28 mouse cellular contexts compared by ENCODE assay signal in the genomic region with DNA sequence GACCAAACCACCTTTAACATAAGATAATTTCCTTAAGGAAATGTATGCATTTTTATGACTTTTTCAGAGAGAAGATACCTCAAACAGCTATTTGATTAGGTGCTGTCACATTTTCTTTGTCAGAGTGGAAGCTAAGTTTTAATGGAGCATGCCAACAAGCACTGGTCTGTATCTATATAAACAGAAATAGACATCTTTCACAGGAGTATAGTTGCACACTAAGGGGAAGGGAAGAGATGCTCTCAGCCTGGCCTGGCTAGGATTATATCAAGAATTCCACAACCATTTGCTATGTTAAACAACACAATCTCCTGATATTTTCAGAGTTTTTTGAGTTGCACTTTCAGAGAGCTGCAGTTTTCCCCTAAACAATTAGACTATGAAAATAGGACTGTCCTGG.
"Had no signal": no experiment of that assay in that cellular context is flagged by ENCODE, and none has a peak within 500 bp of the region (broad histone marks: within the 10 kb centered on the region; RNA-seq: fewer than 3 reads in every experiment).

No protein-coding gene starts in this region.

- H3K4me3 ChIP-seq: embryonic facial prominence, embryonic 10.5 days; embryonic facial prominence, embryonic 12.5 days; embryonic facial prominence, embryonic 13.5 days; embryonic facial prominence, embryonic 15.5 days; erythroblast, embryonic 14.5 days; forebrain, embryonic 10.5 days; forebrain, embryonic 12.5 days; forebrain, embryonic 13.5 days; forebrain, embryonic 15.5 days; gastrocnemius, adult 2 months had no signal

- H3K27ac ChIP-seq: embryonic facial prominence, embryonic 10.5 days; embryonic facial prominence, embryonic 12.5 days; embryonic facial prominence, embryonic 13.5 days; embryonic facial prominence, embryonic 15.5 days; forebrain, embryonic 10.5 days; forebrain, embryonic 12.5 days; forebrain, embryonic 13.5 days; forebrain, embryonic 15.5 days; gastrocnemius, adult 2 months had no signal

- H3K27me3 ChIP-seq: embryonic facial prominence, embryonic 12.5 days; embryonic facial prominence, embryonic 13.5 days; embryonic facial prominence, embryonic 15.5 days; forebrain, embryonic 12.5 days; forebrain, embryonic 13.5 days; forebrain, embryonic 15.5 days had no signal

- H3K36me3 ChIP-seq: embryonic facial prominence, embryonic 10.5 days; embryonic facial prominence, embryonic 12.5 days; embryonic facial prominence, embryonic 13.5 days; embryonic facial prominence, embryonic 15.5 days; forebrain, embryonic 10.5 days; forebrain, embryonic 12.5 days; forebrain, embryonic 15.5 days had no signal

- ATAC-seq: forebrain, embryonic 13.5 days; forebrain, embryonic 14.5 days; forebrain, embryonic 15.5 days; forebrain, embryonic 16.5 days; forebrain, postnatal 0 days had no signal

- DNase-seq: cerebellum, adult 18-20 months; cerebellum, adult 2 months; cerebellum, adult 8-10 months; cerebellum, adult 9-10 months; cerebellum, adult 9-11 months; cerebellum, postnatal 10 days; cerebellum, postnatal 14 days; cerebellum, postnatal 25 days; cerebellum, postnatal 36 days; embryo, embryonic 11 days; forebrain, postnatal 0 days; gastrocnemius, adult 2 months; gastrocnemius, postnatal 10 days; gastrocnemius, postnatal 14 days; gastrocnemius, postnatal 25 days; gastrocnemius, postnatal 36 days; heart, adult 11 months had no signal

- H3K9me3 ChIP-seq: embryonic facial prominence, embryonic 10.5 days; embryonic facial prominence, embryonic 12.5 days; embryonic facial prominence, embryonic 13.5 days; embryonic facial prominence, embryonic 15.5 days; forebrain, embryonic 10.5 days; forebrain, embryonic 12.5 days; forebrain, embryonic 13.5 days; forebrain, embryonic 15.5 days had no signal

- H3K4me1 ChIP-seq: embryonic facial prominence, embryonic 10.5 days; embryonic facial prominence, embryonic 12.5 days; embryonic facial prominence, embryonic 13.5 days; embryonic facial prominence, embryonic 15.5 days; forebrain, embryonic 10.5 days had no signal

- H3K4me2 ChIP-seq: embryonic facial prominence, embryonic 12.5 days; embryonic facial prominence, embryonic 13.5 days; embryonic facial prominence, embryonic 15.5 days; forebrain, embryonic 12.5 days; forebrain, embryonic 13.5 days; forebrain, embryonic 15.5 days had no signal

- H3K9ac ChIP-seq: embryonic facial prominence, embryonic 12.5 days; embryonic facial prominence, embryonic 13.5 days; embryonic facial prominence, embryonic 15.5 days; forebrain, embryonic 12.5 days; forebrain, embryonic 13.5 days; forebrain, embryonic 15.5 days; forebrain, postnatal 0 days had no signal
